Mouse (Mus musculus) megakaryocyte-erythroid progenitor cell, adult 5-6 weeks (primary cell): ENCODE measurements around the gene Ankrd13d. TPM values are rescaled to one million over a fixed set of nuclear protein-coding genes. Genes with fewer than 3 reads are reported as not detected.
A peak's percentile ranks its signal among the peaks of the same experiment; 100 is the strongest.

Experiments
- ATAC-seq: replicated peaks from 2 replicates; pipeline ENCODE4 v1.8.0; 2016; ENCODE audit warnings: mild to moderate bottlenecking, inconsistent platforms; ENCODE audit not compliant: severe bottlenecking, poor library complexity, low FRiP score, low TSS enrichment
- total RNA-seq, 2 experiments: library from RNA; stranded (forward) in 1 of 2; stranded (reverse) in 1 of 2; fragments of 200-1000, 215-1000 nt in 1 of 2; fragments of >200 nt in 1 of 2; fragmentation: Nextera tagmentation in 1 of 2; gene quantifications; 2 replicates each; pipeline ENCODE4 v1.2.3; 2014 to 2017

Ankrd13d gene
- total RNA-seq (2014; fragmentation: Nextera tagmentation) (1.0 and 2.2 TPM in 2 replicates), total RNA-seq (2017) (0.61 TPM in 1 of 2 replicates, not detected in the other)

DNA sequence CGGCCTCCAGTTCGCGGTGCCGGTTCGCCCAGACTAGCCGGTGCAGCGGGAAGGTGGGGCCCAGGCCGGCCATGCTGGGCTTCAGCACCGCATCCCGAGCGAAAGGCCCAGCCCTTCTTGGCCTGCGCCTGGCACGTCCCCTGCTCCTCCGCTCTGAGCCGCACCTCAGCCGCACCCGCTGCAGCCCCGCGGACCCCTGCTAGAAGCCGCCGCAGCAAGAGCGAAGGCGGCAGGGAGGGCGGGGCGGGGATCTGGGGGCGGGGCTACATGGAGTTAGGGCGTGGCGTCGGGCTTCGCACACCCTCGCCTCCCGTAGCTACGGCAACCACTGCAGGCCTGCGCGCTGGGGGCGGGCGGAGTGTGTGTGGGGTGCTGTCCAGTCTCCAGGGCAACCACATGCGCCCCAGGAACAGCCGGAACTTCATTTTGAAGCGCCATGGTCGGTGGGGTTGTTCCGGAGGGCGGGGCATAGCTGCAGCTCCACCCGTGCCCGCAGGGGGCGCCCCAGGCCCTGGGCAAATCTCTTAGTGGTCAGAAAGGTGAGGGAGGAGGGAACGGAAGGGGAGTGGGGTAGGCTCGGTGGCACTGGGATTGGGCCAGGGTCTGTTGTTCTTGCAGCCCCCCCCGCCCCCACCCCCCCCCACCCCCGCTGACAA, at the start of gene Ankrd13d:
Gene Ankrd13d (minus strand): TSS at position 240 of the 656 bp plus-strand sequence.
- ATAC-seq = peak; percentile 89

DNA sequence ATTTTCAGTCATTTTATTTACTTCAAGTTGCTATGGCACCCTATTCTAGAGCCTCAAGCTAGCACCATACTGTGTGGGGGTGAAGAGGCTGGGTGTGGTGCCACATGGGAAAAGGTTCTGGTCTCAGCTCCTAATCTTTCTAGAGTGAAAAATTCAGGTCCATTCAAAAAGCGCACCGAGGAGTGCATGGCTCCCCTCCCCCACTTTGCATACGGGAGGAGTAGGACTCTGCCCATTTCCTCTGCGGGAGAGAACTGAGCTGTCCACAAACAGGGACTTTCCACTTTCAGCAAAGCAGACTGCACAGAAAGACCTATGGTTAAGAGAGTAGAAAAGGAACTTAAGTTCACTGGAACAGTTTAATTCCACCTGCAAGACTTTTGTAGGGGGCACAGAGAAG, 49.7 kb upstream of the Ankrd13d start:
- ATAC-seq = peak; percentile 18; the same call in 1 of the 2 replicates

DNA sequence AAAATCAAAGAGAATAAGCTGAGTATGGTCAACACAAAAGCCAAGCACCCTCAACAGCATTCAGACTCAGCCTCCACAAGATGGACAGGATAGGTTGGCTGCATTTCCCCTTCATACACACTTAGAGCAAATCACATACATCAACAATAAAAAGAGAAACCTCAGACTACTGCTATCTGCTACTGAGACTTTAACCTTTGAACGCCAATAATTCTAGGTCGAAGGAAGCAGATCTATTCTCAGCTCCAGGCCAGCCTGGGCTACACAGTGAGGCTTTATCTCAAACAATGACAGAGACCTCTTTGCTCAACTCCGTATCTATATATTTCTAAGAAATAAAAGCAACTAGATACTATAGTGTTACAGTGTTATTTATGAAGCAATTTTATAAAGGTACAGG, 48.3 kb upstream of the Ankrd13d start:
- no peak for ATAC-seq

DNA sequence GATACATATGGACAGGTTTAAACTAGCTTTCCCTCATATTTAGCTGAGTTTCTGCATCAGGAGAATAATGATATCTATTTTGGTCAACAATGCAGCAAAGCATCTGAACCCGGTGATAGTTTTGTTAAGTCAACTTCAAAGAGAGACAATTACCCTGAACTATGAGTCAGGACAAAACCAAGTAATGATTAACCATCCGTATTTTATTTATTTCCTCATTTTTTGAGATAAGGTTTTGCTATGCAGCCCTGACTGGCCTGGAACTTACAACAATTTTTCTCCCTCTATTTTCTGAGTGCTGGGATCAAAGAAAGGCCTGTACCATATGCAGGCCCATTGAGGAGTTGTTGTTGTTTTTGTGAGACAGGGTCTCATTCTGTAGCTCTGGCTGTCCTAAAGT, 47.7 kb upstream of the Ankrd13d start:
- ATAC-seq = no peak

DNA sequence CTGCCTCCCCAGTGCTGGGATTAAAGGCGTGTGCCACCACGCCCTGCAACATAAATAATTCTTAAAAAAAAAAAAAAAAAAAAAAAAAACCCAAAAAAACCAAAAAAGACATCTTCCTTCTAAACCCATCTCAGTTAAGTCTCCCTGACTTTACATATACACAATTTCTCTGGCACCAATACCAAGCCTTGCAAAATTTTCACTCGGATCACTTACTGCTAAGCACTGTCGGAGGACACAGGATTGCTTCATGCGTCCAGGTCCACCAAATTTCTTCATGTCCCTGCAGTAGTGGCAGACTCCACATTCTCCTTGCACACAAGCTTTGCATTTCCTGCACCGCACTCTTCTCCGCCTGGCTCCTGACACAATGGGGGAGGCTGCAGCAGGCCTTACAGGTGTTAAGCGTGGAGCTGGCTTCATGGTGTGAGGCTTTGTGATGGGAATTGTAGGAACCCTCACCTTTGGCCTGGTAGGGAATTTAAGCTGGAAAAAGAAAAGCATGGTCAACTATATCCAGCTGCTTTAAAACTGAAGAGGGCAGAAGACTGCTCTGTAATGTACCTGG, 45.9 kb upstream of the Ankrd13d start:
- no peak for ATAC-seq

DNA sequence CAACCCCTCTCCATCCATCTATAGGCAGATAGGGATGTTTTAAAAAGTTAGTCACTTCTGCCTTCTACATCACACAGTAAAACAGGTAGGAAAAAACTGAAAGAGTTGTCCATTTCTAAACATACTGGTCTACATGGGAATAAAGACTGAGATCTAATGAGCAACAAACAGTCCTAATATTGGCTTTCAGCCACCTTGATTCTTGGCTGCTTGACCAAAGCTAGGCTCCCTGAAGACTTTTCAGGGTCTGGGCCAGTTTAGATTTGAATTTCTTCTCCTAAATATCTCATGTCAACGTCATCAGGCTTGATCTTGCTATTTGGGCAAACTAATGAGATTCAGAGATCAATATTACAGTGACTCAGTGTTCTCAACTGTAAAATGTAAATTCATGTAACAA, 43.9 kb upstream of the Ankrd13d start:
- no peak for ATAC-seq

GRCm38 (mm10) chr19:4326106-4326505, 43.2 kb upstream of the Ankrd13d start:
- ATAC-seq = no peak

DNA sequence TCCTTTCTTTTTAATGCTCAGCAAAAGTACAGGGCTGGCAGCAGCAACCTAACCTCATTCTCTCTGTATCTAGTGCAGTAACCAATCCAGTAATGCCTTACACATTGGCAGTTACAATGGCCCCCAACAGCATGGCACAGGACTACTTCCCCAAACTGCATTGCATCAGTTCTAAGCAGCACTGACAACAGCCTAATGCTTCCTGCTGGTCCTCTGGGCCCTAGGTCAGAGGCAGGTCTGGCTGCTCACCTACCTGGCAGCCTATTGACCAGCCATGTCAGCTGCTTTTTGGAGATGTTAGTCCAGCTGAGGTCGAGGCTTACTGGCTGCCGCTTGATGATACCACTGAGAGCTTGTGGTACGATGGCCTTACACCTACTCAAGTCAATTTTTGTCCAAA, 39.2 kb upstream of the Ankrd13d start:
- no peak for ATAC-seq

DNA sequence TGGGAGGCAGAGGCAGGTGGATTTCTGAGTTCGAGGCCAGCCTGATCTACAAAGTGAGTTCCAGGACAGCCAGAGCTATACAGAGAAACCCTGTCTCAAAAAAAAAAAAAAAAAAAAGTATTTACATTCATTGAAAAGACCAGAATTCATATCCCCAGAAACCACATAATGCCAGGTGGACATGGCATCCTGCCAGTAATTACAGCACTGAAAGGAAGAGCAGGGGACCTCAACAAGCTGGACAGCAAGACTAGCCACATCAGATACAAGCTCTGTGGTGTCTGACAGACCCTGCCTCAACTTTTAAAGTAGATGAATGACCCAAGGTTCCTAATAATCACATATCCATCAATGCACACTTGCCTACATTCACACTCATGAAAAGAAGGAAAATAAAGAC, 38.7 kb upstream of the Ankrd13d start:
- ATAC-seq = no peak

DNA sequence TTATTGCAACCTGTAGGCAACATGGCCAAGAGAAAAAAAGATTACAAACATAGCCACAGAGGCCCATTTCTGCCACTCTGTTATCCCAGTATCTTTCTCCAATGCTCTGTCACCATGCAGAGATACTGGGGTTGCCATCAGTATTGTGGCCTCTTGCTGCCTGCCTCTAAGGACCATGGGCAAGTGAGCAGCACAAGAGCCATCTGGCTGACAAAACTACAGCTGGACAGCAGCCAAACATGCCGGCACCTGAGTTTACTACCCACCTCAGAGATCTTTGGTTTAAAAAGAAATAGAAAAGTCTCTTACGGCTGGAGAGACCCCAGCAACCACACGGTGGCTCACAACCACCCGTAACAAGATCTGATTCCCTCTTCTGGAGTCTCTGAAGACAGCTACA, 36.3 kb upstream of the Ankrd13d start:
- no peak for ATAC-seq

- ATAC-seq = no peak
These were observed 34.2 kb upstream of the Ankrd13d start for GRCm38 (mm10) chr19:4317181-4317580.

GRCm38 (mm10) chr19:4315223-4315944, 32.4 kb upstream of the Ankrd13d start:
- peak; percentile 46 for ATAC-seq

- peak; percentile 53; the same call in 1 of the 2 replicates for ATAC-seq
These were observed 26.8 kb upstream of the Ankrd13d start for GRCm38 (mm10) chr19:4309776-4310185.

DNA sequence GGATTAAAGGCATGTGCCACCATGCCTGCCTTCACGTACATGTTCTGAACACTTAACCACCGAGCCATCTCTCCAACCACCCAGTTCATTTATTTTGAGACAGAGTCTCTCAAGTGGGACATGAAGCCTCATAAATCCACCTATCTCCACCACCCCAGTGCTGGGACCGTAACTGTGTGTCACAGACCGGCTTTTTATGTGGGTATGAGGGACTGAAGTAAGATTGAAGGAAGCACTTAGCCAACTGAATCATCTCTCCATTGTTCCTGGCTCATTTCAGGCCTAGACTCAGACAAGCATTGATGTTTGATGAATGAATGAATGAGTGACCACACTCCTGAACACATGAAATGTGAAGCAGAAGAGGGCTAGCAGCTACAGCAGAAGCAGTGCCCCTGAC, 26.4 kb upstream of the Ankrd13d start:
- no peak for ATAC-seq

DNA sequence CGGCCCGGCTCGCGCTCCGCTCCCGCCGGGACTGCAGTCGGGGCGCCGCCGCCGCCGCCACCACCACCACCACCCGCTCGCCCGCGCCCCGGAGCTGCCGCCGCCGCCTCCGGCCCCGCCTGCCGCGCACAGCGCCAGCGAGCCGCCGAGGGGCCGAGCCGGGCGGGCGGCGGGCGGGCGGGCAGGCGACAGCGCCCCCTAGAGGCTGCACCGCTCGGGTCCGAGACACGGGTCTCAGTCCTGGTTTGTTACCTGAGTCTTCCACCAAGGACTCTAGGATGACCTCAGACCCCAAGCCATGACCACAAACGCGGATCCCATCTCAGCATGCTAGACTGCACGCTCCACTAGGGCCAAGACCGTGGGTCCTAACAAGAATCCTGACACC, 23.2 kb upstream of the Ankrd13d start, which contains the start of gene Grk2:
Gene Grk2 (minus strand): TSS at position 33 of the 388 bp plus-strand sequence.
- peak; percentile 17; the same call in 1 of the 2 replicates for ATAC-seq

DNA sequence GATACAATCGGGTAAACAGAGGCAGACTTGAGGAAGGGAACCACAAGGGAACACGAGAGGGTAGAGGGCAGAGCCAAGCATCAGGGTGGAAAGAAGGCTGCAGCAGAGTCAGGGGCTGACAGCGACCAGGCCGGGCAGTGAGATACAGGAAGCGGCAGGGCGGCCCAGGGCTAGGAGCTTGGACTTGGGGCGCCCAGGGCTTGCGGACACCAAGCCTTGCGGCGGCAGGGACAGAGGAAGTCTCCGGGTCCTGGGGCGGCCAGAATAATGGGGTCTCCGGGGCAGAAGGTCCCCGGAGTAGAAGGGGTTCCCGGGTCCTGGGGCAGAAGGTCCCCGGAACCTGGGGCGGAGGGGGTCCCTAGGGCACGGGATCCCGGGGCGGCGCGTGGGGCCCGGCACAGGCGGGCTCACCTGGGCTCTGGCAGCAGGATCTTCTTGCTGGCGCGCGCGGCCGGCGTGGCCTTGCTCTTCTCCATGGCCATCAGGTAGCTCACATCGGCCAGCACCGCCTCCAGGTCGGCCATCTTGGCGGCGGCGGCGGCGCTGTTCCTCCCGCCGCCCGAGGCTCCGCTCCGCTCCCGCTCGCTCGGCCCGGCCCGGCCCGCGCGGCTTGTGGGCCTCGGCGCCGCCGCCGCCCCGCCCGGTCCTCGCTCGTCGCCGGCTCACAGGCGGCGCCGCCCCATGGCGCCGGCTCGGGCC, 22.7 kb upstream of the Ankrd13d start:
- ATAC-seq = no peak

DNA sequence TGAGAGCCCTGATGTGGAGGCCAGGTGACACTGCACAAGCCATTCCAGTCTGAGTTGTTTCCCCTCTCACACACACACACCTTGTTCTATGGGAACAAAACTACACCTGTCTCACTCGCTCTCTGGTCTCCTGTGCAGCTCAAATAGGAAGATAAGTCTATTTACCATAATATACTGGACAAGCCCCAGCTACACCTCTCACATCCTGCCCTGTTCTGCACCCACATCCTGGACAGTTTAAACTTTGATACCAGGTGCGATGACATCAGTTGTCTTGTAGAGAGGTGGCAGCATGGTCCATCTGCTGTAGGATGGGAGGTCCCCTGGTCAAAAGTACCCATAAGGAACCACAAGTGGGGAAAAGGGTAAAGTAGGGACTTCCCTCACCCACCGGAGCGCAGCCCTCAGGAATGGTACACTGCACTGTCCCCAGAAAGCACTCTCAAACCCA, 22.0 kb upstream of the Ankrd13d start:
- ATAC-seq = no peak

GRCm38 (mm10) chr19:4304251-4304821, 21.4 kb upstream of the Ankrd13d start:
- ATAC-seq = no peak

GRCm38 (mm10) chr19:4303640-4303995, 20.7 kb upstream of the Ankrd13d start:
- no peak for ATAC-seq
